Mouse (Mus musculus): ENCODE data around the gene Gm10382.
A peak's percentile ranks its signal among the peaks of the same experiment; 100 is the strongest.
"Not testable (repeated sequence)": the region's sequence is repeated elsewhere in the genome, so short reads cannot be mapped to it uniquely, and the experiment has no call there.

The Gm10382 gene

GRCm38 (mm10) chr5:125418636-125419035 is 29.5 kb downstream of the Gm10382 start:
- no peak for DNase-seq (ENCODE audit: low spot score)

GRCm38 (mm10) chr5:125419124-125419523 is 30.0 kb downstream of the Gm10382 start:
- DNase-seq (ENCODE audit: low spot score) = no peak

GRCm38 (mm10) chr5:125425698-125426276 is 36.7 kb downstream of the Gm10382 start:
- no peak for DNase-seq (ENCODE audit: low spot score)

- no peak for DNase-seq (ENCODE audit: low spot score)
These were observed 37.2 kb downstream of the Gm10382 start for GRCm38 (mm10) chr5:125426343-125426742.

GRCm38 (mm10) chr5:125432324-125432723 is 43.2 kb downstream of the Gm10382 start:
- not testable (repeated sequence) for DNase-seq (ENCODE audit: low spot score)

GRCm38 (mm10) chr5:125433793-125434337 is 44.7 kb downstream of the Gm10382 start, which contains the start of gene Dhx37:
Dhx37 (minus strand) TSS chr5:125434121.
- peak; percentile 96 for DNase-seq (ENCODE audit: low spot score)

GRCm38 (mm10) chr5:125434347-125434746 is 45.2 kb downstream of the Gm10382 start:
- DNase-seq (ENCODE audit: low spot score) = not testable (repeated sequence)

All from testis, postnatal 14 days (tissue).